Mouse (Mus musculus): Measurements from ENCODE around the gene Ddc. TPM values are rescaled to one million over a fixed set of nuclear protein-coding genes. Genes with fewer than 3 reads are reported as not detected.

Gene Ddc
- polyA plus RNA-seq, 2 experiments from 2014 or later = 5.1 to 5.2 TPM

GRCm38 (mm10) chr11:11876366-11876765 lies 21.6 kb downstream of the Ddc start:
- peak; percentile 1 for ATAC-seq

GRCm38 (mm10) chr11:11875230-11875629 lies 22.7 kb downstream of the Ddc start:
- ATAC-seq = no peak

GRCm38 (mm10) chr11:11873023-11873908 lies 24.7 kb downstream of the Ddc start:
- ATAC-seq = no peak

- ATAC-seq = no peak
Measured at GRCm38 (mm10) chr11:11872140-11872795, 25.7 kb downstream of the Ddc start.

- ATAC-seq = no peak
Measured at GRCm38 (mm10) chr11:11871197-11871813, 26.6 kb downstream of the Ddc start.

- peak; percentile 81 for ATAC-seq
Measured at GRCm38 (mm10) chr11:11867971-11868481, 29.9 kb downstream of the Ddc start.

- ATAC-seq = no peak
Measured at GRCm38 (mm10) chr11:11866696-11867095, 31.2 kb downstream of the Ddc start.

GRCm38 (mm10) chr11:11865128-11865527 lies 32.8 kb downstream of the Ddc start:
- no peak for ATAC-seq

GRCm38 (mm10) chr11:11864446-11865101 lies 33.4 kb downstream of the Ddc start:
- no peak for ATAC-seq

- no peak for ATAC-seq
Measured at GRCm38 (mm10) chr11:11862502-11862901, 35.4 kb downstream of the Ddc start.

- ATAC-seq = no peak
Measured at GRCm38 (mm10) chr11:11856959-11857358, 41.0 kb downstream of the Ddc start.

GRCm38 (mm10) chr11:11855685-11856131 lies 42.2 kb downstream of the Ddc start:
- no peak for ATAC-seq

GRCm38 (mm10) chr11:11855061-11855672 lies 42.8 kb downstream of the Ddc start:
- ATAC-seq = no peak

GRCm38 (mm10) chr11:11853731-11854461 lies 44.0 kb downstream of the Ddc start:
- no peak for ATAC-seq

GRCm38 (mm10) chr11:11851957-11852505 lies 45.9 kb downstream of the Ddc start:
- no peak for ATAC-seq

- ATAC-seq = no peak
Measured at GRCm38 (mm10) chr11:11850476-11851267, 47.3 kb downstream of the Ddc start.

- no peak for ATAC-seq
Measured at GRCm38 (mm10) chr11:11849513-11850311, 48.2 kb downstream of the Ddc start.

GRCm38 (mm10) chr11:11848467-11848866 lies 49.5 kb downstream of the Ddc start:
- no peak for ATAC-seq

GRCm38 (mm10) chr11:11845044-11845443 lies 52.9 kb downstream of the Ddc start:
- no peak for ATAC-seq

Data from CD4-positive, CD25-positive, alpha-beta regulatory T cell, adult 4 months (primary cell).